Mouse (Mus musculus): ENCODE results near the gene Wasf3. TPM values are rescaled to one million over a fixed set of nuclear protein-coding genes. Genes with fewer than 3 reads are reported as not detected.
A peak's percentile ranks its signal among the peaks of the same experiment; 100 is the strongest.

The Wasf3 gene
- polyA plus RNA-seq, 1 experiment: 69.2 TPM

DNA sequence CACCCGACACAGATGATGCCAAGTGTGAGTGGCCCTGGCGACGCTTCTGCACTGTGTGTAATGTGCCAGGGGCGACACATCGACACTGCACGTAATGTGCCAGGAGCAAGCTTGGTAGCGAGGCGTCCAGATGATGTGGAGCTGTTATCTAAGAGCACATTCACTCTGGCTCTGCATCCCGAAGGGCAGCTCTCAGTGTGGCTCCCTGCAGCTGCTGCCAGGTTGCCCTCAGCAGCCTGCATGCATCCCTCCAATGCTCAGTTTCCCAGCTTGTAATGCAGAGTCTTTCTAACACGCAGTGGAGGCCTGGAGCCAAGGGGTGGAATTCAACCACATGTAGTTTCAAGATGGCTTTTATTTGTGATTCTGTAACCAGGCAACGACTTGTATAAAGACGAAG lies 30.4 kb downstream of the Wasf3 start:
- H3K27me3 ChIP-seq (ENCODE audit: control insufficient read depth, insufficient read depth, low read length): no peaks in the 10 kb centered on the region
- WGBS: 43% methylated on average over 12 of the region's 12 CpGs
- no peak overlapping the region for H3K4me3 ChIP-seq (replicated peaks; ENCODE audit: insufficient read depth, low read depth, low read length)
- H3K27ac ChIP-seq (ENCODE audit: insufficient read depth, low read length): no peak overlapping the region
- TF ChIP-seq POLR2A (IDR thresholded peaks at IDR 0.05; ENCODE audit: borderline replicate concordance, insufficient read depth, low read length) (no peak), CTCF (IDR thresholded peaks at IDR 0.05; ENCODE audit: borderline replicate concordance, insufficient read depth, low read depth, low read length) (no peak)
- H3K4me1 ChIP-seq (ENCODE audit: control insufficient read depth, insufficient read depth, low read length): peaks cover 23% of the 10 kb centered on the region
- no peak for DNase-seq

DNA sequence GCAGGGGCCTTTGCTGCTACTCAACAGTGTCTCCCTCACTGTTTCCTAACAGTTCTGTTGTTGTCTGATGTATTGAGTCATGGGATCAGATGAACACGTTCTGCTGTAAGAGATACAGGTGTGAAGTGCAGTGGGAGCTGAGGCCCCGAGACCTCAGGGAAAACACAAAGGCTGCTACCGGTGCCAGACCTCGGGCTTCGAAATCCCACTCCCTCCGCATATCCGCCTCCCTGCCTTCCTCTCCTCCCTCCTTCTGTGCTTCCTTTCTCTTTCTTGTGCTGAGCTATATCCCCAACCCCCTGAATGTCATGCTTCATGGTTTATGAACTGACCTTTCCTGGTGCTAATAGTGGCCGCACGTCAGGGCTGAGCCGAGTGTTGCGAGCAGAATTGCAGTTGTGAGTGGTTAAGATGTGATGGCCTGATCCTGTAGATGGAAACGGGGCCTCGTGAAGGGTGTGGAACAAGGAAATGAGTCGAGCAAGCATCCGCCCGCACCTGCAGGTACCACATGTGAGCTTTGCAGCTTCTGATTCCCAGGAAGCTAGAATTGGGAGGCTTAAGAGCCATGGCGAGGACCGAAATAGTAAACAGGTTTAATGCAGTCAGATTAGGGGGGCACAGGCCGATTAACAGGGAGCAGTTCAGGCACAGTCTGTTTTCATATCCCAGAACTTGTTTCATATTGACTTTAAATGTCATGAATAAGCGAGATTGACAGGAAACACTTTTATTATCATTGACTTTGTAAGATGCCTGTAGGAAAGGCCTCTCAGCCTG lies 31.7 kb downstream of the Wasf3 start:
- Histone ChIP-seq H3K4me3 (replicated peaks; ENCODE audit: insufficient read depth, low read depth, low read length) (no peak overlapping the region), H3K27me3 (ENCODE audit: control insufficient read depth, insufficient read depth, low read length) (no peaks in the 10 kb centered on the region), H3K27ac (ENCODE audit: insufficient read depth, low read length) (no peak overlapping the region), H3K4me1 (ENCODE audit: control insufficient read depth, insufficient read depth, low read length) (peaks cover 23% of the 10 kb centered on the region)
- 91% methylated on average over 20 of the region's 20 CpGs for WGBS
- TF ChIP-seq CTCF (IDR thresholded peaks at IDR 0.05; ENCODE audit: borderline replicate concordance, insufficient read depth, low read depth, low read length) (no peak), POLR2A (IDR thresholded peaks at IDR 0.05; ENCODE audit: borderline replicate concordance, insufficient read depth, low read length) (no peak)
- peak in 1 of 2 experiments; percentile 11 for DNase-seq

DNA sequence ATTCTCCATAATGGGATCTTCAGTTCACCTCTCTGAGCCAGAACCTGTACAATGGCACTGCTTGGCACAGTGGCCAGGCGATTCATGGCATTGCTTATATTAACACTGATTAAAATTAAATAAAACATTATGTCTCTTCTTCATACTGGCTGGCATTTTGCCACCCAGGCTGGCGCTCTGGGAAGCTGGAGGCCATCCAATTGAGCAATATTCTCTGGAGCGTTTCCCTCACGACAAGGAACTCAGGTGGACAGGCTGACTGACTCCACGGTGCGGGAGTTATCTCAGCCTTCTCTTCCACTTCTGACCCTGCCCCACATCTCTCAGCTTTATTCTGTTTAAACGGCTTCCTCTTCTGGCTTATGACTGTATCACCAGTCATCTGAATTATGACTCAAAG lies 33.3 kb downstream of the Wasf3 start:
- TF ChIP-seq CTCF (IDR thresholded peaks at IDR 0.05; ENCODE audit: borderline replicate concordance, insufficient read depth, low read depth, low read length) (no peak), POLR2A (IDR thresholded peaks at IDR 0.05; ENCODE audit: borderline replicate concordance, insufficient read depth, low read length) (no peak)
- no peak overlapping the region for H3K4me3 ChIP-seq (replicated peaks; ENCODE audit: insufficient read depth, low read depth, low read length)
- peaks cover 23% of the 10 kb centered on the region for H3K4me1 ChIP-seq (ENCODE audit: control insufficient read depth, insufficient read depth, low read length)
- H3K27ac ChIP-seq (ENCODE audit: insufficient read depth, low read length): no peak overlapping the region
- DNase-seq: peak; percentile 79 to 80
- no peaks in the 10 kb centered on the region for H3K27me3 ChIP-seq (ENCODE audit: control insufficient read depth, insufficient read depth, low read length)
- WGBS: 9% methylated on average over 7 of the region's 7 CpGs

DNA sequence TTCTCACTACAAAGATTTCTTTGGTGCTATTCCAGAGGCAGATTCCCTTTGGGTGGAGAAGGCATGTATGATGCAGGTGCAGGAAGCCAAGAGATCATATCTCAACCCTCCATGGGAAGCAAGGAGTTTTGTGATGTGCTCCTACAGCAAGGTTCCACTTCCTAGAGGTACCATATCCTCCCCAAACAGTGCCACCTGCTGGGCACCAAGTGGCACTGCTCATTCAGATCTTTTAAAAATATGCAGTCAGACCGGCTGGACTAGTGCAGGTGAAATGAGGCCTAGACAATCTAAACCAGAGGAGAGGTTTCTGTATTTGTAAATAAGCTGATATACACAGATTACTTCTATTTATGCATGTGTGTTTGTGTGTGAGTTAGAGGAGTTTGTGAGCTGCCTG lies 35.3 kb downstream of the Wasf3 start:
- H3K4me1 ChIP-seq (ENCODE audit: control insufficient read depth, insufficient read depth, low read length): peaks cover 29% of the 10 kb centered on the region
- H3K27me3 ChIP-seq (ENCODE audit: control insufficient read depth, insufficient read depth, low read length): no peaks in the 10 kb centered on the region
- no peak for DNase-seq
- H3K4me3 ChIP-seq (replicated peaks; ENCODE audit: insufficient read depth, low read depth, low read length): no peak overlapping the region
- no peak overlapping the region for H3K27ac ChIP-seq (ENCODE audit: insufficient read depth, low read length)
- 91% methylated on average over 1 of the region's 1 CpGs for WGBS
- no peak for TF ChIP-seq POLR2A (IDR thresholded peaks at IDR 0.05; ENCODE audit: borderline replicate concordance, insufficient read depth, low read length)
- peak; percentile 65; the same call in 1 of the 2 replicates for TF ChIP-seq CTCF (IDR thresholded peaks at IDR 0.05; ENCODE audit: borderline replicate concordance, insufficient read depth, low read depth, low read length)

DNA sequence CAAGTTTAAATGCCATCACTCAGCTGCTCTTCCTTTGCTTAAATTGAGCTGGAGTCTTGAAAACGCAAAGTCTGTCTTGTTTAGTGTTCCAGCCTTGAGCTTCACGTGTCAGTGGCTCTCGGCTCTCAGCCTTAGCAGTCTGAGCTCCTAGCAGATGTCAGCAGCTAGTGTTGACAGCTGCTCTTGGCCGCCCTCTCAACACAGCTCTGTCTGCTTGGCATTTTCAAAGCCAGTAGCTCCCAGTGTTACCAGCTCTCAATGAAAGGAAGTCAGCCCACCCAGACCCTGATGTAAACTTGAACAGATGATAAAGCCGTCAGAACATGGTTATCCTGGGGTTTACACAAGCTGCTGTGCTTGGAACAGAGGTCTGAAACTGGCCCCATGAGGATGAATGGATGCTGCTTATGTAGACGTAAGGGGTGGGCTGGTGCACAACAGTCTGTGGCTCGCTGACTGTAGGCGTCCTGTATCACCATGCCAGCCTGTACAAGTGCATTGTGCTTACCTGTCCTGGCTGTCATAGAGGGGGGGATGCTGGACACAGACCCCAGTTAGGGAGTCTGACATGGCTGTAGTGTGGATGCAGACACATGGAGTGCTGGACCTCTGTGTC lies 40.0 kb downstream of the Wasf3 start:
- no peak for TF ChIP-seq POLR2A (IDR thresholded peaks at IDR 0.05; ENCODE audit: borderline replicate concordance, insufficient read depth, low read length)
- TF ChIP-seq CTCF (IDR thresholded peaks at IDR 0.05; ENCODE audit: borderline replicate concordance, insufficient read depth, low read depth, low read length): no peak
- peaks cover 30% of the 10 kb centered on the region for H3K4me1 ChIP-seq (ENCODE audit: control insufficient read depth, insufficient read depth, low read length)
- no peaks in the 10 kb centered on the region for H3K27me3 ChIP-seq (ENCODE audit: control insufficient read depth, insufficient read depth, low read length)
- no peak overlapping the region for H3K4me3 ChIP-seq (replicated peaks; ENCODE audit: insufficient read depth, low read depth, low read length)
- DNase-seq: peak in 1 of 2 experiments; percentile 32
- H3K27ac ChIP-seq (ENCODE audit: insufficient read depth, low read length): no peak overlapping the region; the same call in 1 of the 2 replicates
- WGBS: 74% methylated on average over 8 of the region's 8 CpGs

DNA sequence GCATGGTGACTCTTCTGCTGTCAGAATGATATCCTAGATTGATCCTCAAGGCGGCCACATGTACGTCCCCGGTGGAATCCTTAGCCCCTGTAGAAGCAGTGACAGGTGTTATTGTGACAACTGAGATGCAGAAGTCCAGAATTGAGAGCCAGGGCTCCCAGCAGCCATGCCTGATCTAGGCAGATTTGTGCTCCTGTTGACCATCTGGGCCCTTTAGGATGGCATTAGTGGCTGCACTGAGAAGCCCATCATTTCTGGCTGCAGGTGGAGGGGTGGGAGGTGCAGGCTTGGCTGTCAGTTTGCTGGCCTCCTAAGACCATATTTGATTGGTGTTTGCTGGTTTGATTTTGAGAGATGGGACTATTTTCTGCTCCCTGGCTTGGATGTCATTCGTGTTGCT lies 40.9 kb downstream of the Wasf3 start:
- TF ChIP-seq POLR2A (IDR thresholded peaks at IDR 0.05; ENCODE audit: borderline replicate concordance, insufficient read depth, low read length) (no peak), CTCF (IDR thresholded peaks at IDR 0.05; ENCODE audit: borderline replicate concordance, insufficient read depth, low read depth, low read length) (no peak)
- Histone ChIP-seq H3K27ac (ENCODE audit: insufficient read depth, low read length) (no peak overlapping the region), H3K4me3 (replicated peaks; ENCODE audit: insufficient read depth, low read depth, low read length) (no peak overlapping the region), H3K27me3 (ENCODE audit: control insufficient read depth, insufficient read depth, low read length) (no peaks in the 10 kb centered on the region), H3K4me1 (ENCODE audit: control insufficient read depth, insufficient read depth, low read length) (peaks cover 30% of the 10 kb centered on the region)
- peak; percentile 62 to 71 for DNase-seq
- WGBS: 18% methylated on average over 4 of the region's 4 CpGs

DNA sequence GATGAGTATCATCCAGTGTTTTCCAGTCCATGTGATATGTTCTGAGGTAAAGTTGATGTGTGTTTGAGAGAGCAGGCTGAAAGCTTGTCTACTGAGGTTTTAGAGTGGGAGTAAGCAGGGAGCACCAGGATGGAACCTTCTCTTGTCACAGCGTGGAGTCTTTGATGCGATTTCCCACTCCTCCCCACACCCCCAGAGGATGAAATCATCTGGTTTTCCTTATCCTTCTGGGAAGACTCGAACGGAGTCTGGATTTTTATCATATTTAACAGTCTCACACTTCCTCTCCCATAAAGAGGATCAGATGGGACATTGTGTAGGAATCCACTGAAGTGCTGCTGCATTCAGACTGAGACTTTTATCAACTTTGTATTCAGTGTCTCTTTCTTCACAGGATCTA lies 43.3 kb downstream of the Wasf3 start:
- WGBS: 78% methylated on average over 4 of the region's 4 CpGs
- Histone ChIP-seq H3K4me1 (ENCODE audit: control insufficient read depth, insufficient read depth, low read length) (peaks cover 35% of the 10 kb centered on the region), H3K27ac (ENCODE audit: insufficient read depth, low read length) (no peak overlapping the region), H3K4me3 (replicated peaks; ENCODE audit: insufficient read depth, low read depth, low read length) (no peak overlapping the region), H3K27me3 (ENCODE audit: control insufficient read depth, insufficient read depth, low read length) (no peaks in the 10 kb centered on the region)
- no peak for TF ChIP-seq CTCF (IDR thresholded peaks at IDR 0.05; ENCODE audit: borderline replicate concordance, insufficient read depth, low read depth, low read length)
- TF ChIP-seq POLR2A (IDR thresholded peaks at IDR 0.05; ENCODE audit: borderline replicate concordance, insufficient read depth, low read length): no peak
- no peak for DNase-seq

DNA sequence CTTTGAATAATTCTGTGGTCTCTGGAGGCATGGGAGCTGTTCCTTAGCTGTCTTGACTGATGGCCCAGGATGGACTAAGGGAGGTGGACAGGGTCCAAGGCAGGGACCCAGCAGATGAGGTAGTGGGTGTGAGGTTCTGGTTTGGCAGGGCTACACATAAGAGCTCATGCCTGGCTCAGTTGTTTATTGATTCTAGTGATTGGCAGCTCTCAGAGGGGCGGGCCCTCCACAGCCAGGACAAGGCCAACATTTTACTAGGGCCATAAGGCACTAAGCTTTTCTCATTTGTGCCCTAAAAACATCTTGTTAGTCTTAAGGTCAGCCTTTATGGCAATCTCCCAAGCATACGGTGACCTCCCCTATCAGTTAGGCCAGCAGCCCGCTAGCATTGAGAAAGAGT lies 47.0 kb downstream of the Wasf3 start:
- Histone ChIP-seq H3K27me3 (ENCODE audit: control insufficient read depth, insufficient read depth, low read length) (no peaks in the 10 kb centered on the region), H3K27ac (ENCODE audit: insufficient read depth, low read length) (no peak overlapping the region), H3K4me1 (ENCODE audit: control insufficient read depth, insufficient read depth, low read length) (peaks cover 10% of the 10 kb centered on the region), H3K4me3 (replicated peaks; ENCODE audit: insufficient read depth, low read depth, low read length) (no peak overlapping the region)
- 93% methylated on average over 3 of the region's 3 CpGs for WGBS
- DNase-seq: no peak
- no peak for TF ChIP-seq CTCF (IDR thresholded peaks at IDR 0.05; ENCODE audit: borderline replicate concordance, insufficient read depth, low read depth, low read length)
- no peak for TF ChIP-seq POLR2A (IDR thresholded peaks at IDR 0.05; ENCODE audit: borderline replicate concordance, insufficient read depth, low read length)

Data from cerebellum, adult 2 months (tissue).